Mouse (Mus musculus) liver, embryonic 15.5 days (tissue): ENCODE measurements around the gene Lrrc55. TPM values are rescaled to one million over a fixed set of nuclear protein-coding genes. Genes with fewer than 3 reads are reported as not detected.

Experiments
- ATAC-seq: fragments of 200-750 bp; cut with Nextera tagmentation; 2 replicates; pipeline ENCODE4 v1.8.0; 2017; ENCODE audit warnings: moderate number of reproducible peaks, mild to moderate bottlenecking, moderate library complexity; ENCODE audit not compliant: insufficient read depth
- H3K27ac ChIP-seq: fragments of 300-500 bp; sonication (generic); replicated peaks from 2 replicates; pipeline ENCODE4 v1.5.1; 2015; ENCODE audit warnings: mild to moderate bottlenecking, inconsistent platforms
- H3K27me3 ChIP-seq: fragments of 300-500 bp; sonication (generic); 2 replicates; pipeline ENCODE4 v1.6.1; 2015; ENCODE audit warnings: mild to moderate bottlenecking, inconsistent platforms
- H3K36me3 ChIP-seq: fragments of 300-500 bp; sonication (generic); replicated peaks from 2 replicates; pipeline ENCODE4 v1.6.1; 2015; ENCODE audit warnings: moderate library complexity, mild to moderate bottlenecking, inconsistent platforms
- H3K4me1 ChIP-seq: fragments of 300-500 bp; sonication (generic); replicated peaks from 2 replicates; pipeline ENCODE4 v1.6.1; 2015; ENCODE audit warnings: inconsistent platforms
- H3K4me2 ChIP-seq: fragments of 300-500 bp; sonication (generic); 2 replicates; pipeline ENCODE4 v1.6.1; 2015; ENCODE audit warnings: moderate library complexity, mild to moderate bottlenecking, inconsistent platforms
- H3K4me3 ChIP-seq: fragments of 300-500 bp; sonication (generic); replicated peaks from 2 replicates; pipeline ENCODE4 v1.5.1; 2015; ENCODE audit warnings: mild to moderate bottlenecking, inconsistent platforms
- H3K9ac ChIP-seq: fragments of 300-500 bp; sonication (generic); 2 replicates; pipeline ENCODE4 v1.6.1; 2015; ENCODE audit warnings: moderate library complexity, mild to moderate bottlenecking, inconsistent platforms
- H3K9me3 ChIP-seq: fragments of 300-500 bp; sonication (generic); replicated peaks from 2 replicates; pipeline ENCODE4 v1.6.1; 2016; ENCODE audit warnings: inconsistent platforms
- WGBS: fragments of 180-500 bp; shearing (Covaris S2); methylation state at CpG from one replicate; pipeline ENCODE4 v1.1.7; 2015; ENCODE audit warnings: mixed read lengths; ENCODE audit not compliant: insufficient replicate concordance; 5-methylcytosine and 5-hydroxymethylcytosine counted together
- polyA plus RNA-seq: library from polyadenylated mRNA; unstranded; fragments of >200 nt; fragmentation: Nextera tagmentation; extraction: Ambion mirVana; gene quantifications from 2 replicates; pipeline ENCODE4 v1.2.1, GENCODE M21; 2015

Gene Lrrc55
- polyA plus RNA-seq, 1 experiment from 2014 or later = 0.07 TPM

DNA sequence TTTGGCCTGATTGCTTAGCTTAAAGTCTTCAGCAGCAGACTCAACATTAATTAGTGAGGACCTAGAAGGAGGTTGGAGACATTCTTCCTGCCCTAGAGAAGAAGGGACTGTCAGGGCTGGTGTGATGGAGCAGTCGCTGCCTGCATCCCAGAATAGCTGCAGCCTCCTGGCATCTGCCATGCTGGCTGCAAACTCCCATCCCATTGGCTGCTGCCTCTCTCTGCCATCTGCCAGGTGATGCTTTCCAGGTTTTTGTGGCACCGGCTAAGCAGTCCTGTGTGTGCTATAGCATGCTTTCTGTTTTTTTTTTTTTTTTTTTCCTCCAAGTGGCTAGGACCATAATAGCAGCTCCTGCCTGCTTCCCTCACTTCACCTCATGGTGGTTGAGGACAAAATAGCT, 16.7 kb upstream of the Lrrc55 start:
- no peak for ATAC-seq
- Histone ChIP-seq H3K27me3 (no peaks in the 10 kb centered on the region), H3K9ac (no peak overlapping the region), H3K4me2 (no peak overlapping the region), H3K4me1 (no peaks in the 10 kb centered on the region), H3K27ac (no peak overlapping the region), H3K4me3 (no peak overlapping the region), H3K9me3 (no peaks in the 10 kb centered on the region), H3K36me3 (no peaks in the 10 kb centered on the region)
- 55% methylated on average over 2 of the region's 2 CpGs for WGBS

DNA sequence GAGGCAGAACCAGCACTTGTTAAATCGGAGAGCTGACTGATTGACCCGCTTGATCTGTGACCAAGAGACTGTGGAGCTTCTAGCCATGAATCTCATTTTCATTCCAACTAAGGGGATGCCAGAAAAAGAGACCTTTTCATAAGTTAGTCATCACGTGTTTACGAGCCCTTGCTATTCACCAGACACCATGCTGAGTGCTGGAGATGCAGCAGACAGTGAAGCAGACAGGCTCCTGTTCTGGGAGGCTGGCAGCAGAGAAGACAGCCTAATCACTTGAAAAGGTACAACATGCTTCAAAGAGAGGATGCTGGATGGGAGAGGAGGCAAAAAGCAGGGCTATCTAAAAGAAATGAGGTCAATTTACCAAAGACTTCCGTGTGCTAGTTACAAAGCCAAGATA, 12.3 kb upstream of the Lrrc55 start:
- Histone ChIP-seq H3K27ac (no peak overlapping the region), H3K36me3 (no peaks in the 10 kb centered on the region), H3K27me3 (no peaks in the 10 kb centered on the region), H3K4me3 (no peak overlapping the region), H3K4me2 (no peak overlapping the region), H3K9ac (no peak overlapping the region), H3K9me3 (no peaks in the 10 kb centered on the region), H3K4me1 (no peaks in the 10 kb centered on the region)
- no peak for ATAC-seq
- 67% methylated on average over 5 of the region's 5 CpGs for whole genome bisulfite sequencing

DNA sequence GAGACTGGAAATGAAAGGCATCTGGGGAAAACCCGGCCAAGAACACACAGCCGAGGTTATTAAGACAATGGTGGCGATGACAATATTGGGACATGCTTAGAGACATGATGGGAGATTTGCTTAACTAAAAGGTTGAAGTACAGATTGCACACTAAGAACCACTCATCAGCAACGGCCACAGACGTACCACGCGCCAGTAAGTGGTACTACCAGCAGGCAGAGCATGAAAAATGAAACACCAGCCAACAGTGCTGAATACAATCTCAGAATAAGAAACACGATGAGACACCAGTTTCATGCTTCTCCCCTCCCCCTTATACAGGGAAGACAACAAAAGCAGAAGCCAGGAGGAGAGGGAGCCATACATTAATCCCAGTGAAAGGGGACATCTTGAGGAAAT, 8.2 kb upstream of the Lrrc55 start:
- WGBS = 66% methylated on average over 8 of the region's 8 CpGs
- no peak overlapping the region for H3K4me3 ChIP-seq
- H3K9me3 ChIP-seq = no peaks in the 10 kb centered on the region
- H3K36me3 ChIP-seq = no peaks in the 10 kb centered on the region
- no peaks in the 10 kb centered on the region for H3K27me3 ChIP-seq
- no peak overlapping the region for H3K9ac ChIP-seq
- no peaks in the 10 kb centered on the region for H3K4me1 ChIP-seq
- H3K27ac ChIP-seq = no peak overlapping the region
- no peak for ATAC-seq
- H3K4me2 ChIP-seq = no peak overlapping the region

DNA sequence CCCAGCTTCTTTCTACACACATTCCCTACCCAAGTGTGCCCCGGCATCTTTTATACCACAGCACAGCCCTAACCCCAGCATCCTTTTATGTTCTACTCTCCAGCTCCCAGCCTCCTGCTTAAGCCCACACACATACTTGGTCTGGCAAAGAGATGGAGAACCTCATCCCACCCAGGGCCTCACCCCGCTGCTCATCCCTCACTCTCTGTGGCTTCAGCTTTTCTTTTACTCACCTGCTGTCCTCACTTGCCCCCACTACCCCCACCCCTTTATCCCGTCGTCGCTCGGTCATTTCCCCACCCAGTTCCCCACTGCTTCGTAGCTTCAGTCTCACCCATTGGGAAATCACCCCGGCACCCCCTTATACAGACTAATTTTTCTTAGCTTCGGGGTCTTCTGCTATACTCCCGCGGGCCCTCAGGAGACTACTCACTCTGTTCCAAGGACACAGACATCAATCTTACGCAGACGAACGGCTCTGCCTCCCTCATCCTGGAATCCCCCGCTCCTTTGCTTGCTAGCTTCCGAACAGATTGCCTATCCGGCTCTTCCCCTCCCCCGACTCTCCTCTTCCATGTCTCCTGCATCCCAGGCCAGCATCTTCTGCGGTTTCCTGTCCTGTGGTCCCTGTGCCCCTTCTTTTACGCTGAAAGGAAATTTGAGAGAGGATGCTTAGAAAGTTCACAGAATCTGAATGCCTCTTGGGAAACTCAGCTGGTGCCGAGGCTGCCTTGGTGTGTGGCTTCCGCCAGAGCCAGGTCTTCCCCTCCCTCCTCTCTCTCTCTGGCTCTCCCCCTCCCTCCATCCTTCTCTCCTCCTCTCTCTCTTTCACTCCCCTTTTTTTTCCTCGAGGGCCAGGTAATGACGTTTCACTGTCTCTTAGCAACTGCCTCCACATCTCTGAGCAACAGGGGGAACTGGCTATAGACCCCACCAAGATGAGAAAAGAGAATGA, 1.3 kb upstream of the Lrrc55 start:
- no peaks in the 10 kb centered on the region for H3K9me3 ChIP-seq
- H3K4me1 ChIP-seq = no peaks in the 10 kb centered on the region
- H3K4me2 ChIP-seq = no peak overlapping the region
- no peak overlapping the region for H3K4me3 ChIP-seq
- H3K27me3 ChIP-seq = peaks cover 8% of the 10 kb centered on the region; the same call in 1 of the 2 replicates
- no peak for ATAC-seq
- WGBS = 4% methylated on average over 24 of the region's 24 CpGs
- H3K9ac ChIP-seq = no peak overlapping the region
- H3K27ac ChIP-seq = no peak overlapping the region
- H3K36me3 ChIP-seq = no peaks in the 10 kb centered on the region

DNA sequence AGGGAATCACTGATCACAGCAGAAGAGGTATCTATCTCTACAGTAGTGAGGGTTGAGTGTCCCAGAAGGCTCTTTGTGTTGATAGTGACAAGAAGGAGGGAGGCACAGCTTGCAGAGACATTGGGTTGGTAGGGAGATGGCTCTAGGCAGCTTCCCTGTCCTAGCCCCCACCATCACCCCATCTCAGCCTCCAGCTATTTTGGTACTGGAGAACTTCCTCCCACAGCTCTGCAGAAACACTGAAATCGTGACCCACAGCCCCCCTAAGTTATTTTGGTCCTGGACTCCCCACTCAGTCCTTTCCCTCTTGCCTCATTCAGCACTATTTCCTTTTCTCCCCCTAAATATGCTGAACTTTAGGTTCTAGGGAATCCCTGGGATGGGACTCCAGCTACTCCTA, 2.4 kb downstream of the Lrrc55 start:
- no peak for ATAC-seq
- no peak overlapping the region for H3K4me3 ChIP-seq

DNA sequence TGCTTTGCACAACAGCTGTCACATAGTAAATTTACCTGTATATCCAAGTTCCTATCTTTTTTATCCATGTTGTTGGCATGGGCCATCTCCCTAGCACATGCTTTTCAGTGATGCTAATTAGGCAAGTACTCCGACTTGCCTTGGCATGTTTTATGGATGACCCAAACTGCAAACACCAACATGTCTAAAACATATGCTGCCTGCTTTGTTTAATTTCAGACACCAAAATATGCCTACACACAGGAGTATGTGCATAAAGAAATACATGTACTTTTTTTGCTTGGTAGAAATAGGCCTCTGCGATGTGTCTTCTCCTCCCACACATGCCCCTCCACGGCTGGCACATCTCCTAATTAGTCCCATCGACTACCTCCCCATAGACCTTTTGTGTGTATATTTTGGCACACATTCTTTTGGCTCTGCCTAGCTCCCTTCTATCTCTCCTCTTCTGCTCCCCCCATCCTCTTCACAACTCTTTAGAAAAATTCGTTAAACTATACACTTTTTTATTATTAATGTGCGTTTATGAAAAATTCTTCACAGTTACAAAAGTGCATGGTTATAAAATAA, 9.3 kb downstream of the Lrrc55 start:
- Histone ChIP-seq H3K4me3 (no peak overlapping the region), H3K9ac (no peak overlapping the region), H3K27me3 (no peaks in the 10 kb centered on the region), H3K9me3 (no peaks in the 10 kb centered on the region), H3K36me3 (no peaks in the 10 kb centered on the region), H3K4me2 (no peak overlapping the region), H3K27ac (no peak overlapping the region), H3K4me1 (no peaks in the 10 kb centered on the region)
- WGBS = 66% methylated on average over 6 of the region's 6 CpGs
- no peak for ATAC-seq

More for the DNA sequence above, 2.4 kb downstream of the Lrrc55 start:
- Histone ChIP-seq H3K4me1 (no peaks in the 10 kb centered on the region), H3K36me3 (no peaks in the 10 kb centered on the region), H3K9me3 (no peaks in the 10 kb centered on the region), H3K27me3 (peaks cover 8% of the 10 kb centered on the region; the same call in 1 of the 2 replicates), H3K9ac (no peak overlapping the region), H3K4me2 (no peak overlapping the region), H3K27ac (no peak overlapping the region)
- WGBS = 4% methylated on average over 1 of the region's 1 CpGs

DNA sequence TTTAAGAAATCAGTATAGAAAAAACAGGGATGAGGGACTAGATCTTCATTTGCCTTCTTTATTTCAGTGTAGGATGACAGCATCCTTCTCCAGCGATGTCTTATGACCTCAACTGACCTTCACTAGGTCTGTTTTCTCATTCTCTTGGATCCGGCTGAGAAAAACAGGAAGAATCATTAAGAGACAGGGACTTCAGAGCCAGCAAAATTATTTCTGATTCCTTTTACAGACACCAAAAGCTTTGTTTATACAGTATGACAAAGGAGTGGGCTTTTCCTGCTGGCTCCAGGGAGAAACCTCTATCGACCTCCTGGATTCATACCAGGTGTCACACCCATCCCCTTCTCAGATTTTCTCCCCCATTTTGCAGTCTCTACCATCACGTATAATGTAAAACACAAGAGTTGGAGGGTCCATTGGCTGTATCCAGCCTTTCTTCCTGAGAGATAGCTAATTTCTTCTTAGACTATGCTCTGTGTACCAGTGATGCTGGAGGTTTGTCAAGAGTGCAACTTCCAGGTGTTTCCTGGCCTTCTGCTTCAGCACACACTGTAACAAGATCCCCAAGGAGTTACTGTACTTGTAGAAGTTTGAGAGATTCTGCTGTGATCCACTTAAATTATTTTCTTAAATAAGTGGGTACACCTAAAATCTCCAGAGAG, 18.7 kb downstream of the Lrrc55 start:
- Histone ChIP-seq H3K27ac (no peak overlapping the region), H3K27me3 (no peaks in the 10 kb centered on the region), H3K4me3 (no peak overlapping the region), H3K9ac (no peak overlapping the region), H3K4me1 (no peaks in the 10 kb centered on the region), H3K36me3 (no peaks in the 10 kb centered on the region), H3K9me3 (no peaks in the 10 kb centered on the region), H3K4me2 (no peak overlapping the region)
- ATAC-seq = no peak
- WGBS = 39% methylated on average over 4 of the region's 4 CpGs

DNA sequence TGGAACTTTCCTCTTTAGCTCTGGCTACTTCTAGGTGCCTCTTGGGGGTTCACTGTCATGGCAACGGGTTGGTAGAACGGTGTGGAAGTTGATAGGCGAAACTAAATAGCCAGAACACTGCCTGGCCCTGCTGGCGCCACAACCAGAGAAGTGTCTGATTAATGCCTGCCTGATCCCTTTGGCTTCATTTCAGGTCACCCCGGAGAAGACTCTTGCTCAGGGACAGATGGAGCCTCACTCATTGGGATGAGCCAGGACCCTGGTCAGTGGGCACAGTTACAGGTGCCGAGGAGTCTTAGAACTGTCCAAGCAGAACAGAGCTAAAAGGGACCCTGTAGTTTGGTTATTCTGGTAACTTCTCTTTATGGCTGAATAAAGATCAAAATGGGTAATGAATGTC, 23.5 kb downstream of the Lrrc55 start:
- H3K4me1 ChIP-seq = no peaks in the 10 kb centered on the region
- no peak overlapping the region for H3K4me2 ChIP-seq
- H3K27me3 ChIP-seq = no peaks in the 10 kb centered on the region
- H3K27ac ChIP-seq = no peak overlapping the region
- no peak overlapping the region for H3K9ac ChIP-seq
- no peaks in the 10 kb centered on the region for H3K36me3 ChIP-seq
- ATAC-seq = no peak
- H3K9me3 ChIP-seq = no peaks in the 10 kb centered on the region
- no peak overlapping the region for H3K4me3 ChIP-seq
- 67% methylated on average over 6 of the region's 6 CpGs for WGBS

DNA sequence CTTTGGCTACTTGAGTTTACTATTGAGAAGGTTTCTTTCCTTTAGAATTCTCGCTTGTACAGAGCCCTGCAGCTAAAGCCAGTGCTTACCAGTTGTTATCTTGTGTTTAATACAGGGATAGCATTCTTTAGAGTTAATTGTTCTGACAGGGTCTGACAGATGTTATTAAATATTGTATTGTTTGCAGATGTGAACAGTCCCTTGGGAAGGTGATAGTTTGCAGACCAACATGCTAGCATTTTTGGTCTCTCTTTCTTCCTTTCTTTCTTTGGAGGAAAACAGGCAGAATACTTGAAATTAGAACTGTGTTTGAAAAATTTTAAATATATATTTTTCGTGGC, 24.3 kb downstream of the Lrrc55 start:
- ATAC-seq = no peak
- no peak overlapping the region for H3K27ac ChIP-seq

DNA sequence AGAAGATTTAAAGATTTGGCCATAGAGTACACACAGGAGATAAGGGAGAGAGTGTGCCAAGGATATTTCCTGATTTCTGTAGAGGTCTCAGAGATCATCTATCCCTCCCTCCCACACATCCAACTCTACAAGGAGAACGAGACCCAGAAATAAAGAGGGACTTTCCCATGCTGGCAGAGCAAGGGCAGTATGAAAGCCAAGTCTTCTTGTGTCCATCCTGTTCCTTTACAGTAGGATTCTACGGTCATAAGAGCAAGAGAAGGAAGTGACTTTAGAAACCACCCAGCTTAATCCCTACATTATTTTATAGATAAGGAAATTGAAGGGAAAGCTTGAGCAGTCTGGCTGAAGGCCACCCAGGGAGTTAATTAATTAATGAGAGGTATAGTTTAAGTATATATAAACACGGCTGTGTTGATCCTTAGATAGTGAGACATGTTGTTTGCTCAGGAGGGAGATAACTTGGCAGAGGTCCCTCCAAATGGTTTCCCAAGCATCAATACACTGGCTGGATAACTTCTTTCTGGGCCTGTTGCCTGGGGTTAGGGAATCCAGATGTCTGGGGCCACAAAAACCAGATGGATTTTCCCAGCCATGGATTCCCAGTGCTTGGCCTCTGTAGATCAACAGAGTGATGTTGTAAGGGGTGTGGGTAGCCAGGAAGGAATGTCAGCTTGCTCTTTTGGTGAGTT, 24.8 kb downstream of the Lrrc55 start:
- Histone ChIP-seq H3K4me2 (no peak overlapping the region), H3K4me1 (no peaks in the 10 kb centered on the region), H3K36me3 (no peaks in the 10 kb centered on the region), H3K9me3 (no peaks in the 10 kb centered on the region), H3K27me3 (no peaks in the 10 kb centered on the region), H3K27ac (no peak overlapping the region), H3K4me3 (no peak overlapping the region), H3K9ac (no peak overlapping the region)
- 33% methylated on average over 3 of the region's 3 CpGs for WGBS
- ATAC-seq = no peak

More for the DNA sequence above, 24.3 kb downstream of the Lrrc55 start:
- 40% methylated on average over 2 of the region's 2 CpGs for WGBS
- Histone ChIP-seq H3K4me2 (no peak overlapping the region), H3K36me3 (no peaks in the 10 kb centered on the region), H3K4me3 (no peak overlapping the region), H3K27me3 (no peaks in the 10 kb centered on the region), H3K9ac (no peak overlapping the region), H3K4me1 (no peaks in the 10 kb centered on the region), H3K9me3 (no peaks in the 10 kb centered on the region)

DNA sequence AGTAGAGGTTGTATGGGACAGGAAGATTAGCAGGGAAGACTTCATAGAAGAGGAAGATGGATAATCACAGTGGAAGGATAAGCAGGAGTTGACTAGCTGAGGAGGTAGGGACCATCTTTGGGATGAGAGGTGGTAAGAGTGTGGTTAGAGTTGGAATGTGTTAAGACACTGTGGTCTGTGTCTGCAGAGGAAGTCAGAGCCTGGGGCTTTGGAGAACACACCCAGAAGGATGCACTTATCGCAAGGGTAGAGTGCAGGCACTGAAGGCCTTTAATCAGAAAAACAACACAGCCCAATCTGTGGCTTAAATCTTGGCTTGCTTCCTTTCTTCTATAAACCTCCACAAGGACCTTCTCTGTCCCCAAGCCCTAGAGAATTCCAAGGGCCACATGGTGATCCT, 28.7 kb downstream of the Lrrc55 start:
- Histone ChIP-seq H3K27me3 (no peaks in the 10 kb centered on the region), H3K4me2 (no peak overlapping the region), H3K9ac (no peak overlapping the region), H3K4me1 (no peaks in the 10 kb centered on the region), H3K27ac (no peak overlapping the region), H3K36me3 (no peaks in the 10 kb centered on the region), H3K4me3 (no peak overlapping the region), H3K9me3 (no peaks in the 10 kb centered on the region)
- ATAC-seq = no peak
- 33% methylated on average over 1 of the region's 1 CpGs for WGBS
